8 mouse cellular contexts compared by ENCODE assay signal in the genomic region with DNA sequence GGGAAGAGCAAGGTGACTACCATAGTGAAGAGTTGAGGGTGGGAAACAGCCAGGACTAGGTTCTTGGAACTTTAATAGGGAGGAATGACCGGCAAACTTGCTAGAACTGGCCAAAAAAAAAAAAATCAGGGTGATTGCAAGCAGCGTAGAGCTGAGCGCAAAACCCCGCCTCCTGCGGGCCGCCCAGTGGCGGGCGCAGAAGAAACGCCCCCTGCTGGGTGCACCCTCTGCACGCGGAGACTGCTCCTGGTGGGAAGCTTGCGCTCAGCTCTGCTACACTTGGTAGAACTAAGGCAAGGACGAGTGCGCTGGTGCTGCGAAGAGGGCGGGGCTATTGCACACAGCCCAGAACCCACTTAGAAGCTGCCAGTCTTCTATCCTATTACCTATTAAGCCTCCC. TPM values are rescaled to one million over a fixed set of nuclear protein-coding genes. Genes with fewer than 3 reads are reported as not detected.
DNase-seq lines count a peak whose midpoint lies in the region; ATAC-seq and TF ChIP-seq lines count a peak whose summit lies in the region.

No protein-coding gene starts in this region.

- H3K36me3 ChIP-seq in E14TG2a.4 (ENCODE audit: insufficient read depth, low read length), result no peaks in the 10 kb centered on the region
- H3K36me3 ChIP-seq in forebrain, embryonic 14.5 days (ENCODE audit: control insufficient read depth, insufficient read depth, low read length), result no peaks in the 10 kb centered on the region

- TF ChIP-seq CTCF in E14TG2a.4 (conservative IDR thresholded peaks at IDR 0.05; ENCODE audit: low read length), result no peak

- no peak overlapping the region for H3K27ac ChIP-seq in forebrain, embryonic 14.5 days (ENCODE audit: low read depth, low read length)

- peaks cover 49% of the 10 kb centered on the region for H3K27me3 ChIP-seq in E14TG2a.4 (ENCODE audit: insufficient read depth, low read length)
- peaks cover 54% of the 10 kb centered on the region for H3K27me3 ChIP-seq in forebrain, embryonic 14.5 days (replicated peaks; ENCODE audit: control insufficient read depth, insufficient read depth, low read length)

- no peaks in the 10 kb centered on the region for H3K9me3 ChIP-seq in E14TG2a.4 (ENCODE audit: low read length)
- no peaks in the 10 kb centered on the region for H3K9me3 ChIP-seq in forebrain, embryonic 14.5 days (replicated peaks; ENCODE audit: control insufficient read depth, low read length)

- H3K4me1 ChIP-seq in E14TG2a.4 (replicated peaks; ENCODE audit: low read depth, low read length), result peaks cover 88% of the 10 kb centered on the region
- peaks cover 17% of the 10 kb centered on the region for H3K4me1 ChIP-seq in forebrain, embryonic 14.5 days (ENCODE audit: control insufficient read depth, insufficient read depth, low read length)

- WGBS in forebrain, embryonic 14.5 days, result under 1% methylated on average over 16 of the region's 16 CpGs

- peak; percentile 70 for ATAC-seq in forebrain, embryonic 14.5 days

- peak overlapping the region; percentile 45 for H3K4me2 ChIP-seq in forebrain, embryonic 14.5 days (ENCODE audit: low read length)

- peak; percentile 90 to 92 for DNase-seq in adrenal gland, postnatal 36 days
- DNase-seq in forebrain, embryonic 14.5 days (ENCODE audit: low spot score), result peak; percentile 83
- DNase-seq in heart, postnatal 36 days, result peak; percentile 82 to 83
- DNase-seq in layer of hippocampus, adult 9-11 months, result peak; percentile 77
- peak; percentile 83 for DNase-seq in lung, postnatal 36 days
- DNase-seq in retina, postnatal 1 day, result peak; percentile 74
- DNase-seq in thymus, postnatal 36 days, result peak; percentile 63 to 64

- 0 out of 2 replicates have a peak overlapping the region, but pooled peaks have one; percentile 17 for H3K9ac ChIP-seq in forebrain, embryonic 14.5 days (ENCODE audit: low read length)

- intact Hi-C loops in heart, postnatal 36 days (cut with DNase I), result no loop called here

- H3K4me3 ChIP-seq in E14TG2a.4 (replicated peaks; ENCODE audit: low read length), result peak overlapping the region; percentile 65
- peak overlapping the region; percentile 17 for H3K4me3 ChIP-seq in forebrain, embryonic 14.5 days (ENCODE audit: low read depth, low read length)

RNA-seq across cellular contexts. Expression of a gene that starts 4.2 kb away (rescaled TPM):
- 100 to 1,000 TPM; 298 to 394 TPM for total RNA-seq in adrenal gland, postnatal 36 days (2021)
- 77.2 and 110 TPM in 2 replicates for polyA plus RNA-seq in forebrain, embryonic 14.5 days (2014; fragmentation: Nextera tagmentation; extraction: Ambion mirVana)
- 100 to 1,000 TPM; 482 to 504 TPM for total RNA-seq in heart, postnatal 36 days (2021)

RNA-seq across cellular contexts. Expression of a gene that starts 10.7 kb away (rescaled TPM):
- 100 to 1,000 TPM; 138 to 410 TPM for total RNA-seq in adrenal gland, postnatal 36 days (2021)
- 29.4 and 47.5 TPM in 2 replicates for polyA plus RNA-seq in forebrain, embryonic 14.5 days (2014; fragmentation: Nextera tagmentation; extraction: Ambion mirVana)
- total RNA-seq in heart, postnatal 36 days (2021), result 100 to 1,000 TPM; 160 to 162 TPM

RNA-seq across cellular contexts. Expression of a gene that starts 30.7 kb away (rescaled TPM):
- 1 to 10 TPM; 4.1 to 5.9 TPM for total RNA-seq in adrenal gland, postnatal 36 days (2021)
- 237 and 306 TPM in 2 replicates for polyA plus RNA-seq in forebrain, embryonic 14.5 days (2014; fragmentation: Nextera tagmentation; extraction: Ambion mirVana)
- total RNA-seq in heart, postnatal 36 days (2021), result 1 to 10 TPM; 1.9 to 4.1 TPM

RNA-seq across cellular contexts. Expression of a gene that starts 31.2 kb away (rescaled TPM):
- total RNA-seq in adrenal gland, postnatal 36 days (2021), result 10 to 100 TPM; 15.7 to 16.1 TPM
- 65.2 and 72.6 TPM in 2 replicates for polyA plus RNA-seq in forebrain, embryonic 14.5 days (2014; fragmentation: Nextera tagmentation; extraction: Ambion mirVana)
- total RNA-seq in heart, postnatal 36 days (2021), result 10 to 100 TPM; 15.1 to 15.2 TPM

RNA-seq across cellular contexts. Expression of a gene that starts 46.1 kb away (rescaled TPM):
- not detected for total RNA-seq in adrenal gland, postnatal 36 days (2021)
- not detected in 2 replicates for polyA plus RNA-seq in forebrain, embryonic 14.5 days (2014; fragmentation: Nextera tagmentation; extraction: Ambion mirVana)
- total RNA-seq in heart, postnatal 36 days (2021), result not detected
